Mouse (Mus musculus): Measurements from ENCODE around the gene Actl7a. TPM values are rescaled to one million over a fixed set of nuclear protein-coding genes. Genes with fewer than 3 reads are reported as not detected.

Gene Actl7a
- polyA plus RNA-seq, 1 experiment from 2014 or later, result not detected

- ATAC-seq (no peak), DNase-seq (no peak)
- H3K9me3 ChIP-seq (ENCODE audit: low read length), result no peaks in the 10 kb centered on the region
- 78% methylated on average over 6 of the region's 6 CpGs for WGBS (ENCODE audit: insufficient replicate concordance)
- H3K4me1 ChIP-seq (ENCODE audit: insufficient read depth), result 0 out of 2 replicates have a peak, but pooled peaks cover 4% of the 10 kb centered on the region
- H3K9ac ChIP-seq (replicated peaks), result no peak overlapping the region
- no peaks in the 10 kb centered on the region for H3K27me3 ChIP-seq (ENCODE audit: insufficient read depth, low read length)
- H3K4me2 ChIP-seq (ENCODE audit: low read depth, low read length), result no peak overlapping the region
- no peak overlapping the region for H3K27ac ChIP-seq (ENCODE audit: low read depth)
- TF ChIP-seq CTCF (IDR thresholded peaks at IDR 0.05; ENCODE audit: low read depth) (no peak), EP300 (IDR thresholded peaks at IDR 0.05; ENCODE audit: low read depth) (no peak)
- no peak overlapping the region for H3K4me3 ChIP-seq (ENCODE audit: low read depth, low read length)
- no peaks in the 10 kb centered on the region for H3K36me3 ChIP-seq (replicated peaks; ENCODE audit: insufficient read depth, low read length)
Observed at GRCm38 (mm10) chr4:56723237-56723636, 20.0 kb upstream of the Actl7a start.

GRCm38 (mm10) chr4:56725839-56726238 is 17.4 kb upstream of the Actl7a start:
- H3K4me1 ChIP-seq (ENCODE audit: insufficient read depth), result 0 out of 2 replicates have a peak, but pooled peaks cover 4% of the 10 kb centered on the region
- H3K27me3 ChIP-seq (ENCODE audit: insufficient read depth, low read length), result no peaks in the 10 kb centered on the region
- H3K9me3 ChIP-seq (ENCODE audit: low read length), result no peaks in the 10 kb centered on the region
- no peak overlapping the region for H3K4me2 ChIP-seq (ENCODE audit: low read depth, low read length)
- no peak for TF ChIP-seq EP300 (IDR thresholded peaks at IDR 0.05; ENCODE audit: low read depth)
- TF ChIP-seq CTCF (IDR thresholded peaks at IDR 0.05; ENCODE audit: low read depth), result peak; percentile 44
- H3K36me3 ChIP-seq (replicated peaks; ENCODE audit: insufficient read depth, low read length), result no peaks in the 10 kb centered on the region
- no peak overlapping the region for H3K4me3 ChIP-seq (ENCODE audit: low read depth, low read length)
- ATAC-seq (no peak), DNase-seq (no peak)
- no peak overlapping the region for H3K9ac ChIP-seq (replicated peaks)
- 52% methylated on average over 8 of the region's 8 CpGs for WGBS (ENCODE audit: insufficient replicate concordance)
- no peak overlapping the region for H3K27ac ChIP-seq (ENCODE audit: low read depth)

DNA sequence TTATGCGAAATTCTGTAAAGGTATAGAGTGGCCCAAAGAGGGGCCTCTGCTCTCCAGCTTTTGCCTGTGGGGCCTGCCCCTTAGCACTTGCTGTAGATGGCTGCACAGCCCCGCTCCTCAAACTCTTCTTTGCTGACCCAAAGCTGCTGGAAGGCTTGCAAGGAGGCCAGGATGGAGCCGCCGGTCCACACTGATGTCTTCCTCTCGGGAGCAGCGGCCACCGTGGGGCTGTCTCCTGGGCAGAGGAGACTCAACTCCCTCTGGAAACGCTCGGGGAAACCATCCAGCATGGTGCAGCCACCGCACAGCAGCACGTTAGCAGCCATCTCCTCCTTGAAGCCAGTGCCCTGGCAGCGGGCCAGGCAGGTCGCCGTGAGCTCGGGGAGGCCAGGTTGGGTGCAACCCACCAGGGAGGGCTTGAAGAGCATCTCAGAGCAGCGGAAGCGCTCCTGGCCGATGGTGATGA is 3.2 kb upstream of the Actl7a start, which contains the start of gene Gm26657:
Gene Gm26657 (plus strand): TSS at position 51 of the 466 bp plus-strand sequence.
- no peak within 1 kb of the TSS for H3K27ac ChIP-seq (ENCODE audit: low read depth)
- H3K36me3 ChIP-seq (replicated peaks; ENCODE audit: insufficient read depth, low read length), result no peaks in the 10 kb centered on the region
- WGBS (ENCODE audit: insufficient replicate concordance), result 86% methylated on average over 18 of the region's 18 CpGs
- no peak within 1 kb of the TSS for H3K9ac ChIP-seq (replicated peaks)
- H3K4me1 ChIP-seq (ENCODE audit: insufficient read depth), result no peaks in the 10 kb centered on the region
- DNase-seq (no peak), ATAC-seq (no peak)
- no peak within 1 kb of the TSS for H3K4me3 ChIP-seq (ENCODE audit: low read depth, low read length)
- no peaks in the 10 kb centered on the region for H3K27me3 ChIP-seq (ENCODE audit: insufficient read depth, low read length)
- H3K9me3 ChIP-seq (ENCODE audit: low read length), result no peaks in the 10 kb centered on the region
- TF ChIP-seq EP300 (IDR thresholded peaks at IDR 0.05; ENCODE audit: low read depth), result no peak
- TF ChIP-seq CTCF (IDR thresholded peaks at IDR 0.05; ENCODE audit: low read depth), result no peak
- H3K4me2 ChIP-seq (ENCODE audit: low read depth, low read length), result no peak within 1 kb of the TSS

DNA sequence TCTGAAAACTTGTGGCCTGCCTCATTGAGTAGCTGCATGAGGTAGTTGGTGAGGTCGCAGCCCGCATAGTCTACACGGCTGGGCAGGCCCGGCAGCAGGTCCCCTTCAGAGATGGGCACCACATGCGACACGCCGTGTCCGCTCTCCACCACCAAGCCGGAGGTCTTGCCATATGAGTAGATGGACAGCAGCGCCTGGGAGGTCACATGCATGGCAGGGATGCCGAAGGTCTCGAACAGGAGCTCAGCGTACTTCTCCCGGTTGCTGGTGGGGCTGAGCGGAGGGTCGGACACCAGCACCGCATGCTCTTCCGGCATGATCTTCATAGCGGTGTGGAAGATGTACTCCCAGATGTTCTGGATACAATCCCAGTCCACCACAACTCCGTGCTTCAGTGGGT is 2.6 kb upstream of the Actl7a start:
- Histone ChIP-seq H3K4me1 (ENCODE audit: insufficient read depth) (no peaks in the 10 kb centered on the region), H3K9ac (replicated peaks) (no peak overlapping the region), H3K27me3 (ENCODE audit: insufficient read depth, low read length) (no peaks in the 10 kb centered on the region), H3K27ac (ENCODE audit: low read depth) (no peak overlapping the region), H3K36me3 (replicated peaks; ENCODE audit: insufficient read depth, low read length) (peaks cover 3% of the 10 kb centered on the region; the same call in 1 of the 2 replicates), H3K4me3 (ENCODE audit: low read depth, low read length) (no peak overlapping the region), H3K4me2 (ENCODE audit: low read depth, low read length) (no peak overlapping the region), H3K9me3 (ENCODE audit: low read length) (no peaks in the 10 kb centered on the region)
- no peak for TF ChIP-seq CTCF (IDR thresholded peaks at IDR 0.05; ENCODE audit: low read depth)
- no peak for TF ChIP-seq EP300 (IDR thresholded peaks at IDR 0.05; ENCODE audit: low read depth)
- WGBS (ENCODE audit: insufficient replicate concordance), result 93% methylated on average over 20 of the region's 20 CpGs
- ATAC-seq, result no peak
- DNase-seq, result no peak

DNA sequence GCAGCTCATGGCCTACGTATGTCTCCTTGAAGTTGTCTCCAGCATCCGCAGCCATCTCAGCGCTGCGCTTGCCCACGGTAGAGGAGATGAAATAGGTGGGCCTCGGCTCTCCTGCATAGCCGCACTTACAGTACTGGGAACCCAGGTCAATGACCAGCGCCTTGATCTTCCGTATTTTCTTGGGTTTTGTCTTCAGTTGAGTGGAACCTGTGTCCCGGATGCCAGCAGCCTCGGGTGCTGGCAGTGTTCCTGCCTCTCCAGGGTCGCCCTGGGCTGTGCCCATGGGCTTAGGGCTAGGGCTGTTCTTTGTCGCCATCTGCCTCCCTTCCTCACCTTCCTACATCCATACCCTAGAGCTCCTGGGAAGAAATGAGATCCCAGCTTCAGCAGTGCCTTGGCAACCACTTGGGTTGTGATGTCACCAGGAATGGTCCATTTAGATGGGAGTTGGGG is 2.1 kb upstream of the Actl7a start, which contains the start of gene Actl7b:
Gene Actl7b (minus strand): TSS at position 403 of the 453 bp plus-strand sequence.
- Histone ChIP-seq H3K4me2 (ENCODE audit: low read depth, low read length) (no peak within 1 kb of the TSS), H3K36me3 (replicated peaks; ENCODE audit: insufficient read depth, low read length) (peaks cover 5% of the 10 kb centered on the region; the same call in 1 of the 2 replicates), H3K27me3 (ENCODE audit: insufficient read depth, low read length) (no peaks in the 10 kb centered on the region), H3K27ac (ENCODE audit: low read depth) (no peak within 1 kb of the TSS), H3K4me3 (ENCODE audit: low read depth, low read length) (no peak within 1 kb of the TSS), H3K9ac (replicated peaks) (no peak within 1 kb of the TSS), H3K9me3 (ENCODE audit: low read length) (no peaks in the 10 kb centered on the region), H3K4me1 (ENCODE audit: insufficient read depth) (no peaks in the 10 kb centered on the region)
- DNase-seq, result no peak
- ATAC-seq, result no peak
- TF ChIP-seq CTCF (IDR thresholded peaks at IDR 0.05; ENCODE audit: low read depth), result no peak
- TF ChIP-seq EP300 (IDR thresholded peaks at IDR 0.05; ENCODE audit: low read depth), result no peak
- 85% methylated on average over 13 of the region's 13 CpGs for WGBS (ENCODE audit: insufficient replicate concordance)

DNA sequence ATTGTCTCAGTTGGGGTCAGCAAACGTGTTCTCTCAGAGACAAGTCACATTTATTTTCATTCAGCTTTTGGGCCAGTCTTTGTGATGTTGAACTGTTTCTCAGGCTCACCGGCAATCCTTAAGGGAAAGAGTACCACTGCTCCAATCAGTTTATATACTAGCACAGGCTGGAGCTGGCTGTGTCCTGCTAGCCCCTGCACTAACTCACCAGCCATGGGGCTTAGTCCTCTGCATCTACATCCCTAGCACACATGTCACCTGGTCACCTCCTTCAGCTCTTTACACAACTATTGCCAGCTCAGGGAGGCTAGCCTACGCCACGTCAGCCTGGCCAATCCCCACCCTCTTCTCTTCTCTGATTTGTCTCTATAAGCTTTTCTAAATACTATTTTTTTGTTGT is 515 bp upstream of the Actl7a start:
- no peaks in the 10 kb centered on the region for H3K4me1 ChIP-seq (ENCODE audit: insufficient read depth)
- H3K9me3 ChIP-seq (ENCODE audit: low read length), result no peaks in the 10 kb centered on the region
- ATAC-seq, result no peak
- H3K9ac ChIP-seq (replicated peaks), result no peak overlapping the region
- no peaks in the 10 kb centered on the region for H3K27me3 ChIP-seq (ENCODE audit: insufficient read depth, low read length)
- 76% methylated on average over 4 of the region's 4 CpGs for WGBS (ENCODE audit: insufficient replicate concordance)
- H3K27ac ChIP-seq (ENCODE audit: low read depth), result no peak overlapping the region
- H3K4me3 ChIP-seq (ENCODE audit: low read depth, low read length), result no peak overlapping the region
- H3K4me2 ChIP-seq (ENCODE audit: low read depth, low read length), result no peak overlapping the region
- H3K36me3 ChIP-seq (replicated peaks; ENCODE audit: insufficient read depth, low read length), result peaks cover 10% of the 10 kb centered on the region
- no peak for DNase-seq
- TF ChIP-seq EP300 (IDR thresholded peaks at IDR 0.05; ENCODE audit: low read depth), result no peak
- TF ChIP-seq CTCF (IDR thresholded peaks at IDR 0.05; ENCODE audit: low read depth), result no peak

Data from liver, postnatal 0 days (tissue).